Mouse (Mus musculus): ENCODE results near the gene Eef1akmt4. TPM values are rescaled to one million over a fixed set of nuclear protein-coding genes. Genes with fewer than 3 reads are reported as not detected.

Eef1akmt4 gene
- 7.2 and 9.4 TPM in 2 replicates for polyA plus RNA-seq (2021; fragmentation: Nextera tagmentation)
- long read RNA-seq, experiment 1, partial matches to known transcripts, result 0 of 4 reads
- long read RNA-seq, experiment 1, other reads (novel, unspliced or antisense), result 1 of 4 reads
- long read RNA-seq, experiment 2, partial matches to known transcripts, result 0 of 6 reads
- long read RNA-seq, experiment 2, other reads (novel, unspliced or antisense), result 4 of 6 reads

GRCm38 (mm10) chr16:20611357-20612227 is at the start of gene Eef1akmt4, which contains the start of the genes Gm49333 and Alg3:
Gene Eef1akmt4 (plus strand): TSS chr16:20611593.
Gene Gm49333 (plus strand): TSS chr16:20611610.
Gene Alg3 (minus strand): TSS chr16:20611735.

GRCm38 (mm10) chr16:20589366-20589938 is 21.9 kb upstream of the Eef1akmt4 start, which contains the start of gene Vwa5b2:
Gene Vwa5b2 (plus strand): TSS chr16:20589471.

GRCm38 (mm10) chr16:20621191-20621990 is 10.0 kb downstream of the Eef1akmt4 start, which contains the start of gene Camk2n2:
Gene Camk2n2 (minus strand): TSS chr16:20621287.

GRCm38 (mm10) chr16:20629731-20630634 is 18.6 kb downstream of the Eef1akmt4 start, which contains the start of gene Ece2:
Gene Ece2 (plus strand): TSS chr16:20629828.

GRCm38 (mm10) chr16:20651076-20651946 is 39.9 kb downstream of the Eef1akmt4 start, which contains the start of gene Psmd2:
Gene Psmd2 (plus strand): TSS chr16:20651652.

GRCm38 (mm10) chr16:20668013-20668412 is 56.6 kb downstream of the Eef1akmt4 start, which contains the start of gene Eif4g1:
Gene Eif4g1 (plus strand): TSS chr16:20668313.

Small RNAs within 50 kb of the gene (microRNA-seq; reads per million reads assigned to microRNA genes)
- 356 reads per million, percentile 70 among the genes with 10 or more reads in this experiment for gene Mir1224

Other genes with a start within 250 kb of the Eef1akmt4 start
- 49.2 and 59.3 TPM in 2 replicates for gene Abcc5, start 185.2 kb upstream of the Eef1akmt4 start, polyA plus RNA-seq (2021; fragmentation: Nextera tagmentation)
- 27.9 and 32.3 TPM in 2 replicates for gene Eif2b5, start 112.8 kb upstream of the Eef1akmt4 start, polyA plus RNA-seq (2021; fragmentation: Nextera tagmentation)
- gene Dvl3, start 94.6 kb upstream of the Eef1akmt4 start, polyA plus RNA-seq (2021; fragmentation: Nextera tagmentation), result 9.0 and 9.6 TPM in 2 replicates
- gene Ap2m1, start 76.1 kb upstream of the Eef1akmt4 start, polyA plus RNA-seq (2021; fragmentation: Nextera tagmentation), result 912 and 945 TPM in 2 replicates
- 48.0 and 55.5 TPM in 2 replicates for gene Abcf3, start 63.0 kb upstream of the Eef1akmt4 start, polyA plus RNA-seq (2021; fragmentation: Nextera tagmentation)
- gene Vwa5b2, start 22.1 kb upstream of the Eef1akmt4 start, polyA plus RNA-seq (2021; fragmentation: Nextera tagmentation), result 3.9 and 5.3 TPM in 2 replicates
- gene Gm49333, start within 50 bp of the Eef1akmt4 start, polyA plus RNA-seq (2021; fragmentation: Nextera tagmentation), result 0.35 TPM in 1 of 2 replicates, not detected in the other
- gene Alg3, start 142 bp downstream of the Eef1akmt4 start, polyA plus RNA-seq (2021; fragmentation: Nextera tagmentation), result 13.0 and 15.6 TPM in 2 replicates
- 10.9 and 11.3 TPM in 2 replicates for gene Camk2n2, start 9.7 kb downstream of the Eef1akmt4 start, polyA plus RNA-seq (2021; fragmentation: Nextera tagmentation)
- 6.9 and 8.6 TPM in 2 replicates for gene Ece2, start 18.2 kb downstream of the Eef1akmt4 start, polyA plus RNA-seq (2021; fragmentation: Nextera tagmentation)
- 152 TPM in 2 replicates for gene Psmd2, start 40.1 kb downstream of the Eef1akmt4 start, polyA plus RNA-seq (2021; fragmentation: Nextera tagmentation)
- 20.0 and 20.5 TPM in 2 replicates for gene Eif4g1, start 56.7 kb downstream of the Eef1akmt4 start, polyA plus RNA-seq (2021; fragmentation: Nextera tagmentation)
- gene Fam131a, start 81.6 kb downstream of the Eef1akmt4 start, polyA plus RNA-seq (2021; fragmentation: Nextera tagmentation), result 223 and 243 TPM in 2 replicates
- gene Polr2h, start 106.1 kb downstream of the Eef1akmt4 start, polyA plus RNA-seq (2021; fragmentation: Nextera tagmentation), result 81.3 and 85.4 TPM in 2 replicates
- gene Clcn2, start 106.2 kb downstream of the Eef1akmt4 start, polyA plus RNA-seq (2021; fragmentation: Nextera tagmentation), result 9.1 and 10.3 TPM in 2 replicates
- 10.3 and 14.1 TPM in 2 replicates for gene Chrd, start 121.5 kb downstream of the Eef1akmt4 start, polyA plus RNA-seq (2021; fragmentation: Nextera tagmentation)
- gene Thpo, start 122.9 kb downstream of the Eef1akmt4 start, polyA plus RNA-seq (2021; fragmentation: Nextera tagmentation), result 1.0 and 1.5 TPM in 2 replicates

Data from layer of hippocampus, adult 6 months (tissue).